Mouse (Mus musculus): ENCODE measurements around the gene Unc13d.

GRCm38 (mm10) chr11:116096213-116097108 lies 18.7 kb upstream of the Unc13d start:
- TF ChIP-seq CTCF (IDR thresholded peaks at IDR 0.05; ENCODE audit: low read depth), result peak; percentile 42
- no peak for TF ChIP-seq EP300 (IDR thresholded peaks at IDR 0.05; ENCODE audit: low read depth)

Data from heart, postnatal 0 days (tissue).